Mouse (Mus musculus) adrenal gland, postnatal 36 days (tissue): Measurements from ENCODE around the gene Pom121l2. TPM values are rescaled to one million over a fixed set of nuclear protein-coding genes. Genes with fewer than 3 reads are reported as not detected.

ENCODE experiments used
- DNase-seq, 2 experiments: peaks; one replicate each; pipeline ENCODE4 v3.0.0; 2021; ENCODE audit warnings: mixed read lengths in 1 of 2
- total RNA-seq, 2 experiments: library from RNA; stranded (reverse); gene quantifications; 2 replicates each; pipeline ENCODE4 v1.2.3; 2021

The Pom121l2 gene
- total RNA-seq, 2 experiments from 2014 or later = not detected

DNA sequence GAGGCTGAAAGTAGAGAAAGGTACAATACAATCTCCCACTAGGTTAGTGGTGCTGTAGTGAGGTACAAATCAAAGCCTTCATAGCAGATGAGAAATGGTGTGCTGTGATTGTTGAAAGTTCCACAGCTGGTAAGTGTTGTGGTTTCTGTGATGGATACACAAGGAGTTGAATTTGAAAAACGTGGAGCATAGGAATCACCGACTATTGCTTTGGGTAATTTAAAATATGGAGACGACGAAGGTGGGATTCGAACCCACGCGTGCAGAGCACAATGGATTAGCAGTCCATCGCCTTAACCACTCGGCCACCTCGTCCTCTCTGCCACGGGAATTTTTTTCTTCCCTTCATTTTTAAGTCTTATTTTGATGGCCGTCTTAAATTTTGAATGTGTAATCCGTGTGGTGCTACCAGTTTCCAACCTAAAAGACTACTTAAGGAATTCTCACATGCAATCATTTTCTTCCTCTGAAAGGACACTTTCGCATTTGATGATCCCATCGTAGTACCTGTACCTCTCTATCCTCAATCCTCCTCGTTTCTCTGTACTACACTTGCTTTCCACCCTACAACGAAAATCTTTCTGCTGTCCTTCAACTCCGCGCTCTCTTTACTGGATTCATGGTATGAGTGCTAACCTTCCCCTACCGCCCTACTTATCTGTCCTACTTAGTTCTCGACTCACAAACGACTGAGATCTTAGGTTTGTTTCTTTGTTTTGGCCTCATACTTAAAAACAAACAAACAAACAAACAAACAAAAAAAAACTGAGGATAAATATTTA lies 13.2 kb downstream of the Pom121l2 start:
- DNase-seq = peak in 1 of 2 experiments; percentile 24

DNA sequence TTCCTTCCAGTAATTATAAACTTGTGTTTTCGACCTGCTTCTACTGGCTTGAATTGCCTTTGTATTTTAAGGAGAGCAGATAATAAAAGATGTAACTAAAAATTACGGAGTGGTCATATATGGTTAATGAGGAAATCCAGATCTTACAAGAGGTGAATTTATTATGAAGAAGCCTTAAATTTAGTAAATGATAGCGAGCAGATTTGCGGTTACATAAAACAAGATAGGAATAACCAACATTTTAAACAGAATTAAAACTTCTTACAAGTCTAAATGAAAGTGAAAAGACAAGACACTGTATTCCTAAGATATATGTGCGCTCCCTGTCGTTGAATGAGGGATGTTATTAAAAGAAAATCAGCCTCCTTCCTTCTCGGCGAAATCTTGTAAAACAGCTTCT lies 13.9 kb downstream of the Pom121l2 start:
- no peak for DNase-seq

DNA sequence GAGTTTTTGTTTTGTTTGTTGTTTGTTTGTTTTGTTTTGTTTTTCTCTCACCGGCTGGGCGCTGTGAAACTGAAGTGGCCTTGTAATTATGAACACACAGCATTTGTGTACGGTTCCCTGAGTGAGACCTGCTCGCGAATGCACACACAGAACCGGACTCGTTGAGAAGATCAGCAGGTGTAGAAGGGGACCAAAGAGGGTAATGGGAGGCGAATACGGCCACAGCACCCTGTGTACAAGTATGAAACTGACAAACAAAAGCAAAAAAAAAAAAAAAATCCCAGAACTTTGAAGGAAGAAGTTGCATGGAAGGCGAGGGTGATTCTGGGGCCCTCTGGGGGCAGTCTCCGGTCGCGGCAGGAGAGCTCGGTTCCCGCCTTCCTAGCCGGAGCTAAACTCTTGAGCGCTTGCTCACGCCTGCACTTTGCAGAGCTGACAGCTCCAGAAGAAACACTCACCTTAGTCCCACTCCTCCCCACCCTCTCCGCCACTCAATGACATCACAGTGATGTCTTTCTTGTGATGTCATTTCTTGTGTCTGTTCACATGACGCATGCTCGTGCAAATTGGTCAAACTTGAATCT lies 14.4 kb downstream of the Pom121l2 start:
- DNase-seq = no peak

DNA sequence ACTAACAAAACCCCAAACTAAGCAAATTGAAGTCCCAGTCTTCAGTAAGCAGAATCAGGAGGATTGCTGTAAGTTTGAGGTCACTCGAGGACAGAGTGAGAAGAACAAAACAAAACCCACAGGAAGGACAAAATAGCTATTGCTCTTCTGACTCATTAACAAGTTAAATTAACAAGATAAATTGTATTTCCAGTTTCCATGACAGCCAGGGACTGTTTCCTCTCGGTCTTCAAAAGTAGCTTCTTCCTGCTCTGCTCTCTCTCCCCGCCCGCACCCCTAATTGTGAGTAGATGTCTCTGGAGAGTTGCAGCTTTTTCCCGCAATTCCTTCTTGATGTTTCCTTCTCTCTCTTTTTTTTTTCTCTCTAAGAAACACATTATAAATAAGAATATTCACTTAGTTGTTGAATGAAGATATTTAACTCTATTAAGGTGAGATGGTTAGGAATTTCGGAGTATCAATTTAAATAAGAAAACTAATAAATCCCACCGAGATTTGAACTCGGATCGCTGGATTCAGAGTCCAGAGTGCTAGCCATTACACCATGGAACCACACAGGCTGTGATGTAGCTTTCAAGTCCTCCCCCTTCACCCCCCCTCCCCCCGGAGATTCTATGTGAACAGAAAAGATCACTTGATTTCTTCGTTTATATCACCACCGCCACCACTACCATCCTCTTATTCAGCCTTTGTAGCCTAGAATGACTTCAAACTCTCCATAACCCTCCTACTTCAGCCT lies 15.3 kb downstream of the Pom121l2 start:
- DNase-seq = no peak

DNA sequence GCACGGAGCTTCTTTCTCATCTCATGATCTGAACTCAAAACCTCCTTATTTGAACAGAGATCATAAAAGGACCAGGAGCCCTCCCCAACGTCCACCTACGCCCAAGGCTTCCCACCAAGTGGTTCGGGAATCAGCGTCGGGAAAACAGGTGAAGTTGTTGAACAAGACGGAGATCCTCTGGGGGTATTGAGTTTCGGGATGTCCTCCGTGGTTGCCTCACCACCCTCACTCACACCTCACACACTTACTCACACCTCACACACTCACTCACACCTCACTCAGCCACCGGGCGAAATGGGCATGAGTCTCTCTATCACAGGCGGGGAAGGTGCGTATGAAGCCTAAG lies 15.8 kb downstream of the Pom121l2 start:
- no peak for DNase-seq

DNA sequence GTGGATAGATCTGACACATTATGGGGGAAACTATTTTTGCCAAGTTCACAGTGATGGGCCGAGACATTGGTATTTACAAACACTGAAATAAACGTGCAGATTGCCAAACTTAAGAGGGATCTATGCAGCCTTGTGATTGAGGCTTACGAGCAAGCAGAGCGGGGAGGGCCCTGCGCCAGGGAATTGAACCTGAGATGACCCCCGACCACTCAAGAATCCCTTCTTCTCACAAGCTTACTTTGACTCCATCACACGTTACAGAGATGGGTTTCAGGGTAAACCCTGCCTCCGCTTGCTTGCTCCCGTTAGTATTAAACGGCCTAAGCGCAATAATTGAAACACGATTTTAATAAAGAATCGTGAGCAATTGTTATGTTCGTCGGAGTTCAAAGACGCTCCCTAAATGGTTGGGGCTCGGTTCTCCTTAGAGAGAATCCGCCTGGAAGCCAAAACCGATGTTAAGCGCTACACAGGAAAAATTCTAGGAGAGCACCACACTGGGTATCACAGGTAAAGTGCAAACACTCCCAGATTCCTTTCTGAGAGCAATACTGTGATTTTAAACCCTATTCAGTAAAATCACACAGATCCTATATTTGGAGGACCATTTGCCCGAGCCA lies 16.3 kb downstream of the Pom121l2 start:
- DNase-seq = no peak

DNA sequence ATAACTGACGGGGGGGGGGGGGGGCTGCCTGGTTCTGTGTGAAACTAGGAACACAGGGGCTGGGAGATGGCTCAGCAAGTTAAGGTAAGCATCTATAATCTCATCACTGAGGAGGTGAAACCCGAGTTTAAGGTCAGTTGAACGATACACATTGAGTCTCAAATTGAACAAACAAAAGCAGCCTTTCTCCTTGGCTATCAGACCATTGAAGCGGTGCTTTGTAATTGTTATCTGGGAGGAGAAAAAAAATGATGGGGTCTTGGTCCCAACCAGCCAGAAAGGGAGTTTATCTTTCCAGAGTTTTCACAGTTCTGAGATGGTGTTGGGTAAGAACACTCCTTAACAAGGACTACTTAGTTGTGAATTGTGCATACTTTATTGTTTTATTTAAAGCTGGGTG lies 16.8 kb downstream of the Pom121l2 start:
- DNase-seq = no peak

DNA sequence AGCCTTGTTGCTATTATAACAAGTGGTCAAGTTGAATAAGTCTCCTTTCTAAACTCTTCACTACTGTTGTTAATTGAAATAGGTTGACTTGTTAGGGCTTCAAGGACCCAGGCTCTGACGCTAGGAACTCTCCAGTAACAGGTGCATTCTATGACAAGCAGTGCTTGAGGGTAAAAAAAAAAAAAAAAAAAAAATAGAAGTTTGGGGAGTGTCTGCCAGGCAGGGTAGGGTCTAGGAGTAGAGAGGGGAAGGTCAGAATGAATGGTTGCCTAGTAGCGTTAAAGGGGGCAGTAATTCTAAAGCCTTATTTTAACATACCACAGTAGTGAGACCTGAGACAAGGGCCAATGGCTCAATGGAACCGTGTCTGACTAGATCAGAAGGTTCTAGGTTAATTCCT lies 17.4 kb downstream of the Pom121l2 start:
- no peak for DNase-seq

DNA sequence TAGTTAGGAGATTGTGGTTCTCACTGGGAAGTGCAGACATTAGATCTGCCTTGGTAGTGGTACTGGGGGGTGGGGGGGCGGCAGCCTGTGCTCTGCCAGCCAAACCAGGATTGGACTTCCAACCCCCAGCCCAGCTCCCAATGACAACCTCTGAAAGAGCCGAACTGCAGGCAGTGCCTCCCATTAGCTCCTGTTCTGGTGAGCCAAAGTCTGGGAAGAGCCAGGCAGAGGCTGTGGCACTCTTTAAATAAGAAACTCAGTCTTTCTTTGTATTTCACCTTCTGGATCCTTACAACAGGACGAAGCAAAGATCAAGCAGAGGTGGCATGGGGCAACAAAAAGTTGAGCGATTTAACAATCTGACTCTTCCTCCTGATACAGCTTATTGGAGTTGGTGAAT lies 18.2 kb downstream of the Pom121l2 start:
- DNase-seq = no peak

DNA sequence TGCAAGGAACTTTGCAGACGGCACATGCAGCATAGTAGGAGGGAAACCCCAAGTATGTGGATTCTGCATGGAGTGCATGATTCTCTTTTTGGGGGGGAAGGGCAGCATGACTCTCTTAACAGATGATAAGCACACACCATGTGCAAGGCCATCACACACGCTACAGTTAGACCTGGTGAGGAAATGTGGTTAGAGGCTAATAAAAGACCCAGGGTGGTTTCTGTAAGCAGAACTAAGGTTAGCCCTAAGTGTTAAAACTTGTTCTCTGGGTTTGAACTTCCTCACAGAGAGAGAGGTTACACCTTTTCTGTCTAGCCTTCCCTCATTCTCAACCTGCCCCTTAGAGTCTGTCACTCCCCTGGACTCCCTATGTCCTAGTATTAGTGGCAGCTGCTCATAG lies 20.4 kb downstream of the Pom121l2 start:
- DNase-seq = no peak

DNA sequence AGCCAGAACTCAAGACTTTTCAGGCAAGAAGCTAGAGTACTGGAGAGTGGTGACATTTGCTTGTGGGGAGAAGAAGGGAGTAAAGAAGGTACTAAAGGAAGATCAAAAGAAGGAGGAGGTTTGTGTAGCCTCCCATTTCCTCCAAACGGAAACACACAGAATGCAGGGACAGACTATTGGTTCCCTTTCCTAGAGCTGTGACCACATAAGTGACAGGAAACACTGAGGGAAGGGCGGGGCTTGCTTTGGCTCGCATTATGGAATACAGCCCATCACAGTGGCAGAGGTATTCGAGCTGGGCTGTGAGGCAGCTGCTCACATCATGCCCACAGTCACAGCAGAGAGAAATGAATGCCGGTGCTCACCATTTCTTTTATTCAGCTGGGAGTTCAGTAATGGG lies 20.8 kb downstream of the Pom121l2 start:
- DNase-seq = no peak

DNA sequence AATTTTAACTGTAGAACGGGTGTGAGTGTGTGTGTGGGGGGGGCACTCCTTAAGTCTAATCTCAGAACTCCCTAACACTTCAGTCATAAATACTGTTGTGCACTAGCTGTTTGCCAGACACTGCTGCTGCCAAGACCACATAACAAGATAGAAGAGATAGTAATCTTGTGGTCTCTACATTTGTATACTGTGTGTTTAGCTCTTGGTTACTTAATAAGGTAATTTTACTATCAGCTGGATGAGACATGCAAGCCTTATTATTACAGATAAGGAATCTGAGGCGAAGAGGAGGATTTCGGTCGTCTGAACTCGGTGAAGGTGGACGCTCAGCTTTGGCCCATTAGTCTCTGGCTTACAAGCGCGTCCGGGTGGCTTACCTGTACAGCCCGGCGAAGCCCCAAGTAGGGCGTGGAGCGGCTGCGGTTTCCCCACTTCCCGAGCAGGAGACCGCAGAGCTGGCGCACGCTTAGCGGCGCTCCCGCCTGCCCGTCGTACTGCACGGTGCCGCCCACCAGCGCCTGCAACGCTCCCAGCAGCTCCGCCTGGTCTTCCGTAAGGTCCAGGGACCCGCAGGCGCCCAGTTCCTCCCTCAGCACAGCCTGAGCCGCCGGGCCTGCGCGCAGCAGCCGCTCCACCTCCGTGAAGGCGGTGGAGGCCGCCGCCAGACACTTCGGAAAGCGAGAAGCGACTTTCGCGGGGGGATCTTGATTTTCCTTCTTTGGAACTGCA lies 24.8 kb downstream of the Pom121l2 start:
- DNase-seq = peak; percentile 49 to 61

DNA sequence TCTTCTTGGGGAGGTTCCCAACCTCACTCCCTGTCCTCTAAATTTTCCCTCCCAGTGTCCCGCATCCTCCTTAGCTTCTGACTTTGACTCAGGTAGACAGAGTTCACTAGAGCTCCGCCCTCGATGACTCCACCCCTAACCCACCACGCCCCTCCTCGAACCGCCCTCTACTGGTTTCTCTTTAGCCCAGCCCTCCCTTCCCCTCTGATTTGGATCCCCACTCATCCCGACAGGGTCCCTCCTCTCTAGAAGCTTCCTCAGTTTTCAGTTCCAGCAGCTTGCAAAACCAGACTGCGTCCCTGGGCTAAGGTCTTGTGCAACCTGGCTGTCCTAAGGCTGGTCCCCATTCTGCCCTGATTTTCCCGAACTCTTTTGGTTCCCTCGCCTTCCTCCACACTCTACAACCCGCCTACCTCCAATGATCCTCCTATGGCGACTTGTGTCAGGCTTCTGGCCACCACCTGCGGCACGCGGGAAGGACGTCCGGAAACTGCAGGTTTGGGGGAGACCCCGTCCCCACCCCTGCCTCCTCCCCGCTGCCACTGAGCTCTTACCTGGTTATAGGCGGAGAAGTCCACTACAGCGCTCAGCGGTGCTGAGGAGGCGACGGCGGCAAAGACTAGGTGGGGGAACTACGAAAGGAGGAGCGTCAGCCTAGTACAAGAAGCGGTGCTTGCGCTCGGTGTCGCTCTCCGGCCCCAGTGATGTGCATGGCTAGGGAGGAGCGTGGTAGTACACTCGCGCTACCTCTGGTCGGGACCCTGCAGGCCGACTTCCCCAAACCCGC lies 25.5 kb downstream of the Pom121l2 start:
- DNase-seq = peak; percentile 62 to 63

DNA sequence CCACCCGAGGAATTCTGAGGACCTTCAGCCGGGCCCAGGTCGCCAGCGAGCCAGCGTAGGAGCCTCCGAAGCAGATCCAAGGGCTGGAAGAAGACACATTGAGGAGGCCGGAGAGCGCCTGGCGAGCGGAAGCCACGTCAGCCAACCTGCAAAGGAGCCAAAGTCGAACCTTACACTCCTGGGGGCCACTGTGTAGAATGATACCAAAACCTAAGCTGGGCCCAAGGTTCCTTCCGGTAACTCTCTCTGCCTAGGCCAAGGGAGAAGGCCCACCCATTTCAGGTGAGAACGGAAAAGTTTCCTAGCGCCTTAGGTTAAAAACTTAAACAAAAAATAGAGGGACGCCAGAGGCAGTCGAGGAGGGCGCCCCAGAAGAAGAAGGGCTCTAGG lies 26.1 kb downstream of the Pom121l2 start:
- no peak for DNase-seq

DNA sequence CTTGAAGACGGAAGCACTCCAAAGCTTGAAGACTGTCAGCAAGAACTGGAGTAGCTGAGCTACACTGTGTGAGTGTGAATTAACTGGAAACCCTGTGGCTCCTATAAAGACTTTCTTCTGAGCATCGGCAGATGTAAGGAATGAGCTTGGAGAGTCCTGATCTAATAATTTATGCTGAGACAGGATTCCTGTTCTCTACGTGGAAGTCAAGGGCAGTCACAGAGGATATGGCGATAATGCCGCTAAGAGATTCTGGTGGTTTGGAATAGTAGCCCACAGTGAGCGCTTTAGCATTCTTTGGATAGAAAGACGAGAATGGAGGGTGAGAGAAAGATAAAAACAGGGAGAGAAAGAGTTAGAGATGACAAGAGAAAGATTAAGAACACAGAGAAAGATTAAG lies 26.9 kb downstream of the Pom121l2 start:
- DNase-seq = no peak

DNA sequence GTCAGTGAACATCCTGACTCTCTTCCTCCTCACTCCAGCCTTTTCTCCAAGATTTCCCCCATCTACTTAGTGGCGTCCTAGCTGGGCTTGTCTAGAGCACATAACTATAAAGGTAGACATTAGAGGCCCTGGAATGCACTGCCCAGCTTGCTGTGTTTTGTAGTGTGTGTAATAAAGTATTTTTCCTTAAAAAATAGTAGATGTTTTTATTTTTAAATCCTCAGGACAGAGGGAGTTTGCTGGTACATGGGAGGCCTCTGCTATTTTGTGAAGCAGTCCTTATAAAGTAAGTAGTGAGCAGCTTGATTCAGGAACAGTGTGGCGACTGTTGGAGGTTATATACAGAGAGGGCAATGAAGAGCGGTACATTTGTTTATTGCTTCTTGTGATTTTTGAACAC lies 27.7 kb downstream of the Pom121l2 start:
- DNase-seq = no peak

DNA sequence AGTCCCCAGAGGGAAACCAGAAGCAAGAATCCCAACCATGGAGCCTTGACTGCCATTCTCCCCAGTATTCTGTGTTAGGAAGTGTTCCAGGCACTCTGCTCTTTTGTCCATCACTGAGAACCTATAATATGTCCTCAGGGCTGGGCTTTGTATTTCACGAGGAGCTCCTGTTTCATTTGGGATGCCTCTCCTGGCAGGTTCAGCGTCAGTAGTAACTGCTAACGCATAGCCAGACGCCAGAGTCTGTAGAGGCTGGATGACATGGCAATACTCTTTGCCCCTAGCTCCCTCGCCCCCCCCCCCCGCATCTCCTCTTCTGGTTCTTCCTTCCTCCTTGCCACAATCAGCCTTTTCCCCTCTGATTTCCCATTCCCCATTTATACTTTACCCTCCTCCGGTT lies 28.6 kb downstream of the Pom121l2 start, which contains the start of gene Prss16:
Prss16 (minus strand) TSS at position 101 of the 400 bp plus-strand sequence.
- no peak for DNase-seq

DNA sequence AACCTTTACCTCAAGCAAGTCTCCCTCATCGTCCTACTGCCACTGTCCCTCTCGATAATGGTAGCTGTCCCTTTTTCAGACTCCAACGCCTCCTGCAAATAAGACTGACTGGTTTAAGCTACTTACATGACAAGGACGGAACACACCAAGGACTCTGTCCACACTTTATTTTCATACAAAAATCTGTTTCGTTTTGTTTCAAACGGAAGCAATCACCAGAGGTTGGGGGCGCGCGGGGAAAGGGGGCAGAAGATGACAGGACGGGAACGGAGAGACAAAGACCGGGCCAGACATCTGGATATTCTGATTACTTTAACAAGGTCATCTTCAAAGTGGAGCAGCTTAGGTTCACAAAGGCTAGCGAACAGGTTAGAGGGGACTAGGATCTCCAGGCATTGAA lies 32.7 kb downstream of the Pom121l2 start:
- DNase-seq = no peak

DNA sequence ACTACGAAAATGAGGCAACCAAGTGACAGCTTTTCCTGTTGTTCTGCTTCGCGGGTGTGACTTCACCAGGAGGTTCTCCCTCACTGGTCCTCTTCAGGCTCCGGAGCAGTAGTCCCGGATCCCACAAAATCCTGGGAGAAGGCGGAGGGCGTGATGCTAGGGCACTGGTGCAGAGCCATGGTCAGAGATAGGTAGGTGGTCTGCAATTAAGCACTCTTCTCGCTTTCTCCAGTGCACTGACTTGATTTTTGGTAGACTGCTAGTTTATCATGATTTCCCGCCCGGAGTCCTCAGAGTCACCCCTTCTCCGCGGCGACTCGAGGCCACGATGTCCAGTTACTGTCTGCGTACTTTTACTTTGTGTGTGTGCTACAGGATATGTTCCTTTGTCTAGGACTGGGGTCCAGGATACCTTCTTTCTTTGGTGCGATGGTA lies 33.4 kb downstream of the Pom121l2 start:
- DNase-seq = no peak

DNA sequence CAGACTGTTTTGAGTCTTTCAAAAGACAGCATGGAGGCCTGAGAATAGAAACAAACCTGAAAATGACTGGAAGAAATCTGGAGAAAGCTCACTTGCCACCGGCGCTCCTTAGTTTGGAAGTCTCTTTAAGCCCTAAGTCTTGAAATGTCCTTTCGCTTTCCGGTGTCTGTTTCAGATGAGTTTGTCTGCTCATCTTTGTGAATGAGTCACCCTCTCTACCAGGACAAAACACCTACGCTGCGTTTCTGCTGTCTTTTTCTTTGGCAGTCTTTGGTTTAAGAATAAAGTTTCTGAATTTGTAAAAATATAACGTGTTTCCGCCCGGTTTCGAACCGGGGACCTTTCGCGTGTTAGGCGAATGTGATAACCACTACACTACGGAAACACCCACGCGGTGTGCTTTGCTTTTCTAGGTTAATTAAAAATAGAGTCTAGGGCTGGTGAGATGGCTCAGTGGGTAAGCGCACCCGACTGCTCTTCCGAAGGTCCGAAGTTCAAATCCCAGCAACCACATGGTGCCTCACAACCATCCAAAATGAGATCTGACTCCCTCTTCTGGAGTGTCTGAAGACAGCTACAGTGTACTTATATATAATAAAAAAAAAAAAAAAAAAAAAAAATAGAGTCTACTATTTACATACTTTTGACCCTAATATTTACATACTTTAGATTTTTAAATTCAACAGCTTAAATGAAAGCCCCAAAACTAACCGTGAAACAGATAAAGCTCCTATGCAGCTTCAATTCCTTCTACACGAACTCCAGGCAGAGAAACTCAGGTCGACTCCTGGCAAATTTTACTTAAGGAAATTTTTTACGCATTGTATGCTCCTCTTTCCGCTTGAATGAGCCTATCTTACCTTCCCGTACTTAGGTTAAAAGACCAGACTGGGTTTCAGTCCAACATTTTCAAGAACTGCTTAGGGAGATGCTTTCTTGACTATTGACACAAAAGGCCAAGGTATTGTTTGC lies 34.8 kb downstream of the Pom121l2 start:
- peak; percentile 71 to 73 for DNase-seq
